Comparison of ENCODE assay signal across 9 mouse cellular contexts in the genomic region with DNA sequence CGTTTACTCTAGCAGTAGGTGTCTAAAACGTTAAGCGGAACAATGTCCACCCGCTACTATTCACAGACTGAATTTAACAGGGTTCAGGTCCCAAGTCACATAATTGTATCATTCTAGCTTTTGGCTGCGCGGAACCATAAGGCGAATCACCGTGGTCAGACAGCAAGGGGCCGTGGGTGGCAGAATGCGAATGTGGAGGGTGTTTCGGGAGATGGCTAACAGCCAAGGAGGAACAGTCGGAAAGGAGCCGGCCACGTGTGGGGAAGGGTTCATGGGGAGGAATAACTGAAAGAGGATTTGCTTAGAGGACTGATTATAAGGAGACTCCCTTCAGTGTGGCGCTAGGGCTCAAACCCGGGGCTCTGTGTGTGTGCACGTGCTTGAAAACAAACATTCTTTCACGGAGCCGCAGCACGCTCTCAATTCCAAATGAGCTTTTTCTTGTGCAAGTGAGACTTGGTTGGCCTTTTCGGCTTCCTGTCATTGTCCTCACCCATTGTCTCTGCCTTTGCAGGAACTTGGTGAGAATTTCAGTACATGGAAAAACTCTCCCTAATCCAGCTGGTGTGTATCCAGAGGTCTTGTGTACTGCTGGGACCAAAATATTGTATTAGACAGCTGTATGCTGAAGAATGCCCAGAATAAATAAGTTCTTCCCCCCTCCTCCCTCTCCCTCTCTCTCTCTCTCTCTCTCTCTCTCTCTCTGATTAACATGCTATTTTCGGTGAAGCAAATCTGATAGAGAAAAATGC.
A peak's percentile ranks its signal among the peaks of the same experiment; 100 is the strongest.
DNase-seq lines count a peak whose midpoint lies in the region; ATAC-seq and TF ChIP-seq lines count a peak whose summit lies in the region.
"Had no signal": no experiment of that assay in that cellular context is flagged by ENCODE, and none has a peak within 500 bp of the region (broad histone marks: within the 10 kb centered on the region; RNA-seq: fewer than 3 reads in every experiment).

No protein-coding gene starts in this region.

- ATAC-seq in embryonic facial prominence, embryonic 15.5 days (ENCODE audit: insufficient number of reproducible peaks, low FRiP score, low TSS enrichment, low read depth), result 0 out of 2 replicates have a peak, but pooled peaks have one; percentile 39
- peak; percentile 64 for ATAC-seq in heart, postnatal 0 days (ENCODE audit: insufficient read depth, low read depth)
- peak; percentile 59 for ATAC-seq in megakaryocyte progenitor cell, adult 5-6 weeks (replicated peaks; ENCODE audit: poor library complexity)
- ATAC-seq: Patski had no signal

- peaks cover 7% of the 10 kb centered on the region for H3K4me1 ChIP-seq in embryonic facial prominence, embryonic 15.5 days
- peaks cover 10% of the 10 kb centered on the region; the same call in 1 of the 2 replicates for H3K4me1 ChIP-seq in heart, postnatal 0 days (ENCODE audit: control insufficient read depth, insufficient read depth)

- 39% methylated on average over 22 of the region's 22 CpGs for WGBS in embryonic facial prominence, embryonic 15.5 days
- WGBS in heart, postnatal 0 days, result 36% methylated on average over 22 of the region's 22 CpGs

- no peak overlapping the region for H3K9ac ChIP-seq in embryonic facial prominence, embryonic 15.5 days
- no peak overlapping the region for H3K9ac ChIP-seq in heart, postnatal 0 days (replicated peaks; ENCODE audit: low read depth, low read length)

- no peak for TF ChIP-seq CTCF in heart, postnatal 0 days (IDR thresholded peaks at IDR 0.05; ENCODE audit: low read depth)

- no peaks in the 10 kb centered on the region for H3K36me3 ChIP-seq in embryonic facial prominence, embryonic 15.5 days
- no peaks in the 10 kb centered on the region for H3K36me3 ChIP-seq in heart, postnatal 0 days (replicated peaks; ENCODE audit: control insufficient read depth, insufficient read depth, low read length)

- H3K4me3 ChIP-seq in embryonic facial prominence, embryonic 15.5 days (replicated peaks), result peak overlapping the region; percentile 17; the same call in 1 of the 2 replicates
- peak overlapping the region; percentile 27 for H3K4me3 ChIP-seq in heart, postnatal 0 days (ENCODE audit: low read depth, low read length)

- H3K9me3 ChIP-seq in embryonic facial prominence, embryonic 15.5 days (replicated peaks), result no peaks in the 10 kb centered on the region
- no peaks in the 10 kb centered on the region for H3K9me3 ChIP-seq in heart, postnatal 0 days (replicated peaks; ENCODE audit: control insufficient read depth, low read length)

- no peaks in the 10 kb centered on the region for H3K27me3 ChIP-seq in embryonic facial prominence, embryonic 15.5 days
- no peaks in the 10 kb centered on the region for H3K27me3 ChIP-seq in heart, postnatal 0 days (ENCODE audit: control insufficient read depth, insufficient read depth, low read length)

- H3K27ac ChIP-seq in embryonic facial prominence, embryonic 15.5 days (replicated peaks), result peak overlapping the region; percentile 44
- H3K27ac ChIP-seq in heart, postnatal 0 days (ENCODE audit: low read depth), result peak overlapping the region; percentile 76

- peak overlapping the region; percentile 43 for H3K4me2 ChIP-seq in embryonic facial prominence, embryonic 15.5 days (replicated peaks)
- H3K4me2 ChIP-seq in heart, postnatal 0 days (ENCODE audit: low read depth, low read length), result peak overlapping the region; percentile 57

- peak; percentile 19 for DNase-seq in ovary, postnatal 36 days (ENCODE audit: low spot score)
- no peak for DNase-seq in ovary, postnatal 14 days (ENCODE audit: low spot score)
- DNase-seq in heart, postnatal 0 days (ENCODE audit: low spot score), result peak; percentile 67
- peak; percentile 52 for DNase-seq in kidney, postnatal 14 days
- peak; percentile 51 for DNase-seq in testis, postnatal 10 days (ENCODE audit: low spot score)
- DNase-seq in left cerebral cortex, adult 11 months (ENCODE audit: low spot score), result no peak

- TF ChIP-seq EP300 in heart, postnatal 0 days (IDR thresholded peaks at IDR 0.05; ENCODE audit: low read depth), result no peak

Comparison
In these comparisons a context has a peak if more than half of its experiments do, and no peak if none do; other contexts are left out.
1. DNase-seq: peak in ovary, postnatal 36 days (single experiment), heart, postnatal 0 days (single experiment), kidney, postnatal 14 days (single experiment) and testis, postnatal 10 days (single experiment); none in ovary, postnatal 14 days (single experiment) and left cerebral cortex, adult 11 months (single experiment).
2. Peak in every context shown above with its lines, with median percentiles within 50 percentile points of each other: ATAC-seq.